Mouse (Mus musculus): Measurements from ENCODE around the gene Zfp341.

Gene Zfp341

DNA sequence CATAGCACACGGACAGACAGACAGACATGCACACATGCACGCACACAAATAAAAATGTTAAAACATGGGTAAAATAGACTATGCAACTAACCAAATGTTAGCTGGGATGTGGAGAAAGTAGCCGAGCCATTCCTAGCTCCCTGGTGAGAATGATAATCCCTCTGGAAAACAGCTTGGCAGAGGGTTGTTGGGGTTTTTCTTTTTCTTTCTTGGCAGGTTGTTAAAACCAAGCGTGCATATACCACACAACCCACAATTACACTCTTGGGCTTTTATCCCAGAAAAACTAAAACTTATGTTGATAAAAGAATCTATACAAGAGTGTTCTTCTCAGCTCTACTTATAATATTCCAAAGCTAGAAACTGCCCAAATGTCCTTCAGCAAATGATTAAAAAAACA is 24.0 kb upstream of the Zfp341 start:
- no peak for DNase-seq

DNA sequence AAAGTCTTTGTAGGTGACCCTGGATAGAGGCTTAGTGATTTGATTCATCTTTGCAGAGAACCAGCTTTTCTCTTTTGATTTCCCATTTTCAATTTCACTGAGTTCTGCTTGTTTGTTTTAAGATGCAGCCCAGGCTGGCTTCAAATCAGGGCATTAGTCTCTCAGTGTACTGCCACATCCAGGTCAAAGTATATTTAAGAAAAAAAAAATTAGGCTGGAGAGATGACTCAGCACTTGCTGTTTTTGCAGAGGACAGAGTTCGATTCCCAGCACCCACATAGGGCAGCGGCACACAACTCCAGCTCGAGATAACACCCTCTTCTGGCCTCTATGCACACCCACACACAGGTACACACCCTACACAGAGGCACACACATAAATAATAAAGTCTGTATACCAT is 21.9 kb upstream of the Zfp341 start:
- no peak for DNase-seq

DNA sequence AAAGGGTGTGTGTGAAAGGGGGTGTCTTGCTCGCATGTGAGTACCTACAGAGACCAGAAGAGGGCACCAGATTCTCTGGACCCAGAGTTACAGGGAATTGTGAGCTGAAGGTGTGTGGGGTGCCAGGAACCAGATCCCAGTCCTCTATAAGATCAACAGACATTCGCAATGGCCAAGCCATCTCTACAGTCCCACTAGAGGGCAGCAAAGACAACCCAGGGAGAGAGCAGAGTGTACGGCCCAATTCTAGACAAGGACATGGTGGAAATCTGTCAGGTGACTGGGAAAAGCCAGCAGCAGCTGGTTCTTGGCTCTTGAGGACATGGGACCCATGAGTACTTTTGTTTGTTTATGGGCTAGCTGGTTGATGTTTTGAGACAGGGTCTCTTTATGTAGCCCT is 20.1 kb upstream of the Zfp341 start:
- DNase-seq, result peak; percentile 48 to 53

DNA sequence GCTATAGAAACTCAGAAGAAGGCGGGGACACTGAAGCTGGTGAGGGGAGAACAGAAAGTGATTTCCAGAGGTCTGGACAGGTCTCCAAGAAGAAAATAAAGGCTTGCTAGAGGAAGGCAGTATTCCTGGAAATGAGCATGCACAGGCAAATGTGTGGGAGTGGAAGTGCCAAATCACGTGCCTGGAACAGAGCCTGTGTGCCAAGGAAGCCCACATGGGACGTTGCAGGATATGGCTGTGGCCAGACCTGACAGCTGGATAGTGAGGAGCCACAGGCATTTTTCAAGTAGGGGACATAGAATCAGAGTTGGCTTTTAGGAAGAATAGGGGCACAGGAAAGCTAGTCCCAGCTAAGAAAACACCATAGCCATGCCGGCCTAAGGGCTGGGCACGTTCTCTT is 17.3 kb upstream of the Zfp341 start:
- DNase-seq, result no peak

DNA sequence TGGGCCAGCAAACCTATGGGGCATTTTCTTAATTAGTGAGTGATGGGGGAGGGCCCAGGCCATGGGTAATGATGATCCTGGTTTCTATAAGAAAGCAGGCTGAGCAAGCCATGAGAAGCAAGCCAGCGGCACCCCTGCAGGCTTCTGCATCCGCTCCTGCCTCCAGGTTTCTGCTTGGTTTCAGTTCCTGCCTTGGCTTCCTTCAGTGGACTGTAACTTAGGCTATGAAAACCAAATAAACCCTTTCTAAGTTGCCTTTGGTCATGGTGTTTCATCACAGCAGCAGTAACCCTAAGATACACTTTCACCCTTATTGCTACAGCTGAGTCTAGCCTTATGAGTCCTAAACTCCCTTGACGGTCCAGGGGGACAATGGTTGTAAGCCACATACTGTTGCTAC is 15.7 kb upstream of the Zfp341 start:
- DNase-seq, result no peak

DNA sequence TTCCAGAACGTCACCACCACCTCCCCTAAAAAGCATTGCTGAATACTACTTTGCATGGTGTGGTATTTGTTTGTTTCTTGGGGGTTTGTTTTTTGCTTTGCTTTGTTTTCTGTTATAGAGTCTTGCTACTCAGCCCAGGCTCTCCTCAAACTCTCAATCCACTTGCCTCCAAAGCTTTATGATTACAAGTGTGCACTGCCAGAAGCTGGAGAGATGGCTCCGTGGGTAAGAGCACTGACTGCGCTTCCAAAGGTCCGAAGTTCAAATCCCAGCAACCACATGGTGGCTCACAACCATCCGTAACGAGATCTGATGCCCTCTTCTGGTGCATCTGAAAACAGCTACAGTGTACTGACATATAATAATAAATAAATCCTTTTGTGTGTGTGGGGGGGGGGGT is 12.5 kb upstream of the Zfp341 start:
- DNase-seq, result no peak

DNA sequence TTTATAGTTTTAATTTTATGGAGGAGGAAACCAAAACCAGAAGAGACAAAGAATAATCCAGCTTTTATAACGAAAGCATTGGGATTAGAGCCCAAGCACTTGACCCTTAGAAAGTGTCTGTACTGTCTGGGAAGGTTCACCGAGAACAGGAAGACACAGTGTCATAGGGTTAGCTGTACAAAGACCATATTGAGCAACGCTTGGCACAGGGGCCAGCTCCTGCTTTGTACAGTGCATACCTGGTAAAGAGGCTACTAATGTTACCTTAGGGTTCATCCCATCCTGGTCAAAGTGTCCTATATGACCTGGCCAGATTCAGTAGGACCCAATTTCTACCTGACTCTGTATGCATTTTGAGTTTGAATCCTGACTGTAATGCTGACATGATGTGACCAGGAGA is 11.8 kb upstream of the Zfp341 start:
- DNase-seq, result no peak

DNA sequence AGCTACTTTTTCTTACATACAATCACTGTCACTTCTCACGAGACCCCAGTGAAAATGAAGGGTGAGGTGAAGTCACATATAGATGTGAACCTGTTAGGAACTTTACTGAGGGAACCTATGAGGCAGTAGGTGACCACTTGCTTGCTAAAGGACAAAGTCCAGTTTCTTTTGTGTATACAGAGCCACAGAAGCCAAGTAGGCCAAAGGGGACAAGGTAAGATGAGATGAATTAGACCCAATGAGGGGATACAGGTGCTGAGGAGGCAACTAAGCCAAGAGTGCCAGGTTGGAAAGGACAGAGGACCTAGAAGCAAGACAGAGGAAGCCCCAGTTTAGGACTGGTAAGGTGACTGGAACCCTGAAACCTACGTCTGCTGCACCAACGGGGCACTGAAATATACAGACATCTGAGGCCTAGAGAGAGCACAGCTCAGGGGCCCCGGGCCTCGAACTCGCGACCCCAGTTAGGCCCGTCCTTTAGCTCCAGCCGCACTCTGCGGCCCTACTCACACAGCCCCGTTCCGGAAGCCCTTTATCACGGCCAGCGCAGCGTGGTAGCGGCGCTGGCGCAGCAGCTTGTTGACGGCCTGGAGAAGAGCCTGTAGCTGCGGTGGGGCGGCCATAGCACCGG is 10.0 kb upstream of the Zfp341 start:
- DNase-seq, result no peak

DNA sequence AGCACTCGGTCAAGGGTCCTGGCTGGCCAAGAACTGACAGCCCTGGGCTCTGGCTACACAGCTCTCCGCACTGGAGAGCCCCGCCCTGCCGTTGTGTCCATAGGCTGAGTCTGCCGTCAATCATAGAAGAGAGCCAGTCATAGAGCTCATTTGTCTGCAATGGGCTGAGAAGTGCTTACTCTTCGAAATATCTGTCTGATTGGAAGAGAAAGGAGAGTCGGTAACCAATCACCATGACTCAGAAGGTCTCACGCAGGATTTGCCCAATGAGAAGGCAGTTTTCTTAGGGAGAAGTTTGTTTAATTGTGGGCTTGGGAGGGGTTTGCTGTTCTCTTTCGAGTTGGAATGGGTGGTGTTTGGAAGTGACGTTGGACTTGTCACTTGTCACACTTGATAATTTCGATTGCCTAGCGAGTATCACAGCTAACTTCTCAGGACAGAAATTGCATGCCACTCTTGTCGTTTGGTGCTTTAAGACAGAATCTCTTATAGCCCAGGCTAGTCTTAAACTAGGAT is 9.4 kb upstream of the Zfp341 start, which contains the start of gene Pxmp4:
Pxmp4 (minus strand) TSS at position 71 of the 516 bp plus-strand sequence.
- peak; percentile 97 to 98 for DNase-seq

DNA sequence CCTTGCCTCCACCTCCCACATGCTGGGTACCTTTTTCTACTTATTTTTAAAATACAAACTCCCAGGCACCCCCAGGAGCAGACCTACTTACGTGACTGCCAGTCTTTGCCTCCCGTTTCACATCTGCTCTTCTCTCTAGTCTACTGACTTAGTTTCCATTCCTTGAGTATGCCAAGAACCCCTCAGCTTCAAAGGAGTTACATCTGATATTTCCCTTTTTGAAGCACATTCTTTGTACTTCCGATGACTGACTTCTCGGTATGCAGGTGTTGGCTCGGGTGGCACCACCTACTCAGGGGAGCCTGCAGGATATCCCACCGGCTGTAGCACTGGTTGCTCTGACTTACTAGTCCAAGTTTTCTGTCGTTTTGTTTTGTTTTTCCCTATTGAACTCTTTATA is 8.9 kb upstream of the Zfp341 start:
- peak; percentile 47 to 73 for DNase-seq

DNA sequence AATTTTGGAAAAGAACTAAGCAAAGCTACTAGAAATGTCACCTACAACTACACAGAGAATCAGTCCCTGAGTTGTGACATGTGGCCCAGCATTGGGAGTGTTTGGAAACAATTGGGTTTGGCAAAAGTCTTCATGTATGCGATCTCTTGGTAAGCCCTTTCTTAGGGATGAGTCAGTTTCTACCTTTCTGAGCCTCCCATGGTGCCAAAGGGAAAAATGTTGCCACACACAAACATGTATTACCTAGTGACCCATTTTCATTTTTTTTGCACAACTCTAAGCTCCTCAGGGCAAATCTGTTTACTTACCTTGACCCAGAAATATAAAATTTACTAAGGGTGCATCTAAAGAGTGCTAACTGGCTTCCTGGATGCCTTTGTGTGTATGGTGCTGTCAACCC is 6.1 kb upstream of the Zfp341 start:
- no peak for DNase-seq

DNA sequence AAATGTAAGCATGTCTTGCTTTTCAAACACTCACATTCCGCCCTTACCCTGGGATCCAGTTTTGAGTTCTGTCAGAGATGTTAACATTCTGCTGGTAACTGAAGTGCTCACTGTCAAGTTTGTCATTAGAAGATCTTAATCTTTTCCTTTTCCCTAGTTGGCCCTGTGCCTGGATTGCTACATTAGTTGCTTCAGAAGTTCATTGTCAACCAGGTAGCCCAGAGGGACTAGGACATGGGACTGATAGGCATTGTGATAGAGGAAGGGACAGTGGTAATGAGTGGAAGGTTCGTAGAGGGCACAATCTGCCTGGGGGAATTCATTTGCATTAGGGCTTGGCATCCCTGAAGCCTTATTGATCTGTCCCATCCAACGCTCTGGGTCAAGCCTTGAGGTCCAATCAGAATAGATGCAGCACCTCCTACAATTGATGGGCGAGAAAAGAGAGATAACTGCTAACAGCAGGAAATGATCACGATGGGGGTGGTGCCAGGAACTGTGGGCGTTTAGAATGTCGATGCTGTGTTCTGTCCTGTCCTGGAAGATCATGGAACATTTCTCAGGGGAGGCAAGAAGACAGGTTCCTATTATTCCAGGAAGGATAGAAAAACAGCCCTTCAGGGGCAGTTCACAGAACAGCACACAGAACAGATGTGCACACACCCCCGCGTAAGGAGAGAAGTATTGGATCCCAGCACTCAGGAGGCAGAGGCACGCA is 3.9 kb upstream of the Zfp341 start:
- no peak for DNase-seq

DNA sequence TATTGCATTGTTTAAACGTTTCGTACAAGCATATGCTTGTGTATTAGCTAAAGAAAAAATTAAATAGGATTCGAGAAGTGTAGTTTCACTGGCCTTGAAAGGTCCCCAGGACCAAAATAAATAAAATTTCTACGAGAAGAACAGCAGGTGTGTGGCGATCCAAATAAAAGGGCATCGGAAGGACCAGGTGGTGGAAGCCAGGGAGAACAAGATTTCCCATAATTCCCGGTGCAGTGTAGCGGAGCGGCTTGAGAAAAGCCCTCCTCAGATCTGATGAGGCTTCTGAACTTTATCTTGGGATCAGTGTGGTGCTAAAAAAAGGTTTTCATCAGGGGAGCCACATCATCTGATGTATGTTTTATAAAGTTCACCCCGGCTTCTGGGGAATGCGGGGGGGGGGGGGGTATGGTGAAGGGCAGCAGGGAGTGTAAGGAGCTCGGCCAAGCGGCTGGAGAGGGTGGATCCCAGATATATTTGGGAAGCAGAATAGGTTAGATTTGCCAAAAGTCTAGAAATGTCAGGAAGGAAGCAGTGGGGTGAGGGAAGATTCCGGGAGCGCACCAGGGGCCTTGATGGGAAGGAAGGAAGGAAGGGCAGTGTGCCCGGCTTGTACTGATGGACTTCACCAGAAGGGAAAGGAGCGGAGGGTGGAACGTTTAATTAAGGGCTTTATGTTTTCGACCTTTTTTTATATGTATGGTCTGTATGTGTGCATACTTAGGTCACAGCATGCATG is 1.9 kb downstream of the Zfp341 start:
- no peak for DNase-seq

DNA sequence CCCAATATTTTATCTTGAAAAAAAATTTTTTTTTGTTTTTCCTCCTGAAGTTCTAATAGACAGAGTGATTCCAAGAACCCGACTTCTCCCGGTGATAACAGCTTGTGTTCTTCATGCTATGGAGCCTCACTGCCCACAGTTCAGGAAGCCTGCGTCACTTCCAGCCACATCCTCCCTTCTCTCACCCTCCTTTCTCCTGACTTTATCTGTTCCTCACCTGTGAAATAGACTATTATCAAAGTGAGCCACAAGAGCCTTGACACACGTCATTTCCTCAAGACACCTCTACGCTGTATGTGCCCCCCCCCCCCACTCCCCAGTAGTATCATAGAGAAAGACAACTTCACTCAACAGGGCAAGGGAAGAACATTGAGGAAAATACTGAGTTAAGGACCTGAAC is 2.6 kb downstream of the Zfp341 start:
- peak; percentile 33 to 53 for DNase-seq

DNA sequence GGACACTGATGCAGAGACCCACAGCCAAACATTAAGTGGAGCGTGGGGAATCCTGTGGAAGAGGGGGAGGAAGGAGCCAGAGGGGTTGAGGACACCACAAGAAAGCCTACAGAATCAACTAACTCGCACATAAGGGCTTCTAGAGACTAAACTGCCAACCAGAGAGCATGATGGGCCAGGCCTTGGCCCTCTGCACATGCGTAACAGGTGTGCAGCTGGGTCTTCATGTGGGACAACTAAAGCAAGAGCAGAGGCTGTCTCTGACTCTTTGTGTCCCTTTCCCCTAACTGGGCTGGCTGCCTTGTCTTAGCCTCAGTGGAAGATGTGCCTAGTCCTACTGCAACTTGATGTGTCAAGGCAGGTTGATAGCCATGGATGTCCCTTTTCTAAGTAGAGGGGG is 4.0 kb downstream of the Zfp341 start:
- peak; percentile 60 to 80 for DNase-seq

DNA sequence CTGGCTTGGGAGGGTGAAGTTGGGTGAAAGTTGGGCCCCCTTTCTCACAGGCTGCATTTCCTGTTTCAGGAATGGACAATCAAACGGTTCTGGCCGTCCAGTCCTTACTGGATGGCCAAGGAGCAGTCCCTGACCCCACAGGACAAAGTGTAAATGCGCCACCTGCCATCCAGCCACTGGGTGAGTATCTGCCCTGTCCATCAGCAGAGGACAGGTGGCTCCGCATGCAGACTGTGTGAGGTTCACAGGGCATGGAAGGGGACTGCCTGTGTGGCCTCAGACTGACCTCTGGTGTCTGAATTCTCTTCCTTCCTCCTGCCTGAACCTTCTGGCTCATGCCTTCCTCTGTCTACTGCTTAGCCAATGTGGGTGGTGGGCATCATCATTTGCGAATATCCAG is 8.6 kb downstream of the Zfp341 start:
- no peak for DNase-seq

DNA sequence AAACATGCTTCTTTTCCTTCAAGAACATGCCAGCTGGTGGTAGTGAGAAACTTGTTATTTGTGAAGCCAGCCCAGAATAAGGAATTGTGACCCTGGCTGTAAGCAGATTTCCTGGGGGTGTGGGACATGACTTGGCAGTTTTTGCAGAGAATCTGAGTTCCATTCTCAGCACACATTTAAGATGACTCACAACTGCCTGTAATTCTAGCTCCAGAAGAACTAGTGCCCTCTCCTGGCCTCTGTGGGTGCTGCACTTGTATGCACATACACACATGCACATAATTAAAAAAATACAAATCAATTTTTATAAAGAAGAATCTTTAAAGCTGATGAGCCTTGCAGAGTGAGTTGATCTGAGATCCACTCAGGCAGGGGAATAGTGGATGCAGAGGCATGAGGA is 11.0 kb downstream of the Zfp341 start:
- DNase-seq, result no peak

DNA sequence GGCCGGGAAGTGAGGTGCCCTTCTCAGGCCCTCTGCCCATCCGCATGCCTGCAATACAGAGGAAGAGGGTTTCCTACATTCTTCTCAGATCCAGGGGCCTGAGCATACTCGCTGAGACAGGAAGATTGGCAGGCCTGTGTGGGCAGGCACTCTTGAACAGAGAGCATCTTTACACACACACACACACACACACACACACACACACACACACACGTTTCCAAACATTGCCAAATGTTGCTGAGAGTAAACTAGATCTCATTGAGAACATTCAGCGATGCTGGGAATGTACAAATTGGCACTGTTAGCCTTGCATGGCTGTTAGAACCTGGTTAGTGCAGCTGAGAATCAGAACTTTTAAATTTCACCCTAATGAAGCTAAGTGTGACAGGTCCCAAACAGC is 17.4 kb downstream of the Zfp341 start:
- no peak for DNase-seq

DNA sequence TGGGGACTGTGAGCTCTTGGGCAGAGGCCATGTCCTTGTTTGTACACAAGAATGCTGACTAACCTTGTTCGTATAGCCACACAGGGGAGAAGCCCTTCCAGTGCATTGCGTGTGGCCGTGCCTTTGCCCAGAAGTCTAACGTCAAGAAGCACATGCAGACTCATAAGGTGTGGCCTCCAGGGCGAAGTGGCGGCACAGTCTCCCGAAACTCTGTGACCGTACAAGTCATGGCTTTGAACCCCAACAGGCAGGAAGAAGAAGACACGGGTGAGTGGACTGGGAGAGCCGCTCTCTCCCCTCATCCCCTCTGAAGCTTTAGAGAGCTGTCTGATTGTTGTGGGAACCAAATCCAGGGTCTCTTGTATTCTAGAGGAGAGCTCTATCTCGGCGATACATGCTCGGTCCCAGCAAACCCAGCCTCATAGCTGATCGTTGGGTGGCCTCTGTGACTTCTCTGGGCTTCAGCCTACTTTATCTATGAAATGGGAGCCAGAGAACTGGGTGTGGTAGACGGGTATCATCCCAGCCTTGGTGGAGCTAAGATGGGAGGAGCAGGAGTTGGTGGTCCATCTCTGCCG is 19.2 kb downstream of the Zfp341 start:
- DNase-seq, result no peak

DNA sequence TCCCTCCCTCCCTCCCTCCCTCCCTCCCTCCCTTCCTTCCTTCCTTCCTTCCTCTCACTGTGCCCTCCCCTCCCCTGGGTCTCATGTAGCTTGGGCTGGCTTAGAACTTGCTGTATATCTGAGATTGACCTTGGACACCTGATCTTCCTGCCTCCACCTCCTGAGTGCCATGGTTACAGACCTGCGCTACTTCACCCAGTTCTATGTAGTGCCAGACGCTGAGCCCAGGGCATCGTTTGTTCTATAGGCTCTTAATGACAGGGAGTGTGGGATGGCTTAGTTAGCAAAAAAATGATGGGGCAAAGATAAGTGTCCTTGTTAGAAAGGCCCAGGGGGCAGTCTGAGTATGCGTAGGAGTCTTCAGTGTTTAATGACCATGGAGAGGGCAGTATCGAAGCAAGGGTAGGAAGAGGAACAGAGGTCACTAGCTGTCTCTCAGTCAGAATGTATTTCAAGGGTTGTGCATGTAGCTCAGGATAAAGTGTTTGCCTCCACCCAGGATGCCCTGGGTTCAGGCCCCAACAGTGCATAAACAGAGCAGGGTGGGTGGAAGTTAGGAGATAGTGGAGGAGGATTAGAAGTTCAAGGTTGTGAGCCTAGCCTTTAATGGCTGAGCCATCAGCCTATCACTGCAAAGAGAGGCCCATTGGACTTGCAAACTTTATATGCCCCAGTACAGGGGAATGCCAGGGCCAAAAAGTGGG is 20.1 kb downstream of the Zfp341 start:
- no peak for DNase-seq

DNA sequence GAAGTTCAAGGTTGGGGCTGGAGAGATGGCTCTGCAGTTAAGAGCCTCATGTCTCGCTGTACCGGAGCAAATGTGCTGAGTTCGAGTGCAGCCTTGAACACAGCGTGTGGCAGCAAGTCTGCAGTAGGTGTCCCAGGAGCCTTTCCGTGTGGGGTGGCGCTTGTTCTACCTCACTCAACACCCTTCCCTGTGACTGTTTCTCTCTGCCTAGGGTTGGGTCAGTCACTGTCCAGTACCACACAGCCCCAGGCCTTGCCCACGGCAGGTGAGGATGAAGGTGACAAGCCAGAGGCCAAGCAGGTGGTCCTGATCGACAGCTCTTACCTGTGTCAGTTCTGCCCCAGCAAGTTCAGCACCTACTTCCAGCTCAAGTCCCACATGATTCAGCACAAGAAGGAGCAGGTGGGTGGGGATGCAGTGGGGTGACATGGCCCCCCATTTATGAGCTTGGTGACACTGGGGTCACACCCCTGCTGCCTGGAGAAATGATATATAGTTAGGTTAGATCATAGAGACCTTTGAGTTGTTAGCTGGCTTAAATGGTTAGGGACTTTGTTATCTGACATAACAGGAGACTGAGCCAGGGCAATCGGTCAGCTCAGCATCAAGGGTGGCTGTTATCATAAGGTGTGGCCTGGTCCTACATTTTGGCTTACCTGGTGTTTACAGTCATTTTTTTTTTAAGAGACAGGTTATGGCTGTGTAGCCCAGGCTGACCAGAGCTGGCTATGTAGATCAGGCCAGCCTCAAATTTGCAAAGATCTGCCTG is 21.0 kb downstream of the Zfp341 start:
- DNase-seq, result no peak

DNA sequence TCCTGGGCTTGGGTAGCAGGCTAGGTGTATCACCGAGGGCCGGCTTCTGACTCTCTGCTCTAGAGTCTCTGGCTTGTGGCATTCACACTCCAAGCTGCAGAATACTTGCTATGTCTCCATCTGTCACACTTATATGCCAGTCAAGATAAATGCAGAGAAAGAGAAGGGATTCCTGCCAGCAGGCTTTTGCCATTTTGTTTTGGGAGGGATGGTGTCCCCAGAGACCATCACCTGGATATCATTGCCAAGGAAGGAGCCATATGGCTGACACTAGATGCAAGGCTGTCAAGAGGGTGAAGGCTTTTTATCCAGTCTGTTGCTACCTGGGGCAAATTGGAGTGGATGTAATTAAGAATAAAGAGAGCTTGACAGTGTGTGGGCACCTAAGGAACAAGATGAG is 22.7 kb downstream of the Zfp341 start:
- DNase-seq, result no peak

Data from thymus, postnatal 36 days (tissue).